Mouse (Mus musculus) layer of hippocampus, postnatal 25 days (tissue): Measurements from ENCODE around the gene Junb. TPM values are rescaled to one million over a fixed set of nuclear protein-coding genes. Genes with fewer than 3 reads are reported as not detected.
A peak's percentile ranks its signal among the peaks of the same experiment; 100 is the strongest.

Experiments
- DNase-seq, 2 experiments: peaks; one replicate each; pipeline ENCODE4 v3.0.0; 2022; ENCODE audit warnings: mixed read lengths in 2 of 2, low spot score in 1 of 2; ENCODE audit errors: extremely low spot score in 1 of 2
- total RNA-seq, 2 experiments: library from RNA; stranded (reverse); gene quantifications; 2 replicates each; pipeline ENCODE4 v1.2.3; 2021

Junb gene
- total RNA-seq, 2 experiments from 2014 or later: 67.9 to 68.8 TPM

DNA sequence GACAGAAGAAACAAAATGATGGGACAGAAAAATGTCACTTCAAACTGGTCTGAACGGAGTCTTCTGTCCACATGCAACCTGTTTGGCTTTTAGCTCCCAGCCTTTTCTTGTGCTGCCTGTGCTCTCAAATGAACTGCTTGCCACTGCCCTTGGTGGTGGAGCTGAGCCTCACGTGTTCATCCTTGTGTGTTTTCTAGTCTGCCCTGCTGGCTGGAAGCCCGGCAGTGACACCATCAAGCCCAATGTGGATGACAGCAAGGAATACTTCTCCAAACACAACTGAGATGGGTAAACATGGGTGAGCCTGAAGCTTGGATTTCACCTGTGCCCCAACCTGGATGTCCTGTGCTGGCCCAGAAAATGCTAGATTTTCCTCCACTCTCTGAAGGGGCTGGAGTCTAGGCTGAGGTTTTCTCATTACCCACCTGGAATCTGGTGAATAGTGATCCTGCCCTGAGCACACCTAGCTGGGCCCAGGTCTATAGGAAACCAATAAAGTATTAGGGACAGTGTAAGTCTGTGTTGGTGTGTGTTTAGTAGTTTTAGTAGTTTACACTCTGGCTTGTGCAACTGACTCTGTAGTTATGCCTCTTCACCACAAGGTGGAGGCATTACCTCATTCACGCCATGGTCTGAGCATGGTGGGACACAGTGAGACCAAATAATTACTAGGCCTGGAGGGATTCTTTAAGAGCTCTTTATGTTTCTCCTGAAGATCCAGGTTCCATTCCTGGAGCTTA is 4.5 kb downstream of the Junb start:
- DNase-seq: no peak

DNA sequence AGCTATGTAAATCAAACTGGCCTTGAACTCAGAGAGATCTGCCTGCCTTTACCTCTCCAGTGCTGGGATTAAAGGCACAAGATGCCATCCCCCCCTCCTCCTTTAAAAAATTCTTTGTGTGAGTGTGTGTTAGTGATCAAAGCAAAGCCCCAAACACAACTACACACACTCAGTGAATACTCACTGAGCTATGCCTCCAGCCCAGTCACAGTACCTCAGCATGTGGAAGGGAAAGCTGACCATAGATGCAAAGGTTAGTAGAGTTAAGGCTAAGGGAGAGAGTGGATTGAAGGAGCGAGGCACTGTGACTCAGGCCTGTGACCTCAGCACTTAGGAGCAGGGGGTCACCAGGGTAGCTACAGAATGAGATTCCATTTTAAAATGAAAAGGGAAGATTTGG is 5.4 kb downstream of the Junb start:
- DNase-seq: no peak

DNA sequence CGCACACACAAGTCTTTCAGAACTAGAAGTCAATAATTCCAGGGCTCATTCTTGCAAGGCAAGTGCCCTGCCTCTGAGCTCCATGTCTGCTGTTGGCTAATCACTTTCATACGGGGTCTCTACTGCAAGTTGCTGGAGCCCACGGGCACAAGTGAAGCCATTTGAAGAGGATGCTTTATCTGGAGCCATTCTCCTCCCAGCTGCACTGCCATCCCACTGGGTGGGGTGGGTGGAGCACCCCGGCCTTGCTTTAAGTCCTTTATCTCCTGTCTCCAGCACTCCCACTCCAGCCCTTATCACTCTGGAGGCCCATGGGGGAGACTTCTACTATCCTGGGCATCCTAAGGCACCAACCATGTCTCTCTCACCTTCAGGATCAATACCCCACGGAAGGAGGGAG is 7.6 kb downstream of the Junb start:
- DNase-seq: no peak

DNA sequence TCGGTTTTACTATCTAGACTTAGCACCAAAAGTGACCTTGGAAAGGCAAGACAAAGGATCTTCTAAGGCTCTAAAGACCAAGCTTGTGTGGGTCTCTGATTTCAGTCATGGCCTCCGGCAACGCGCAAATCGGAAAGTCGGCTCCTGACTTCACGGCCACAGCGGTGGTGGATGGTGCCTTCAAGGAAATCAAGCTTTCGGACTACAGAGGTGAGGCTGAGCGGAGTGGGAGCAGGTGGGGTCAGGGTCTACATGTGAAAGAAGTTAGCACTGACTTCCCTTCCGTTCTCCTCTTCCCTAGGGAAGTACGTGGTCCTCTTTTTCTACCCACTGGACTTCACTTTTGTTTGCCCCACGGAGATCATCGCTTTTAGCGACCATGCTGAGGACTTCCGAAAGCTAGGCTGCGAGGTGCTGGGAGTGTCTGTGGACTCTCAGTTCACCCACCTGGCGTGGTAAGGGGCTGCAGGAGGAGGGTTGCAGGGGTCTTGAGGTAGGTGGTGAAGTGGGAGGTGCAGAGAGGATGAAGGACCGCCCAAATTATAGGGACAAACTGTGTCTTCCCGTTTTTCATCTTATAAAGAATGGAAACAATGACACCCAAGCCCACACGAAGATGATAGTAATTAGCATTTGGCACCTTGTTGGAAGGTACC is 8.3 kb downstream of the Junb start:
- no peak for DNase-seq

DNA sequence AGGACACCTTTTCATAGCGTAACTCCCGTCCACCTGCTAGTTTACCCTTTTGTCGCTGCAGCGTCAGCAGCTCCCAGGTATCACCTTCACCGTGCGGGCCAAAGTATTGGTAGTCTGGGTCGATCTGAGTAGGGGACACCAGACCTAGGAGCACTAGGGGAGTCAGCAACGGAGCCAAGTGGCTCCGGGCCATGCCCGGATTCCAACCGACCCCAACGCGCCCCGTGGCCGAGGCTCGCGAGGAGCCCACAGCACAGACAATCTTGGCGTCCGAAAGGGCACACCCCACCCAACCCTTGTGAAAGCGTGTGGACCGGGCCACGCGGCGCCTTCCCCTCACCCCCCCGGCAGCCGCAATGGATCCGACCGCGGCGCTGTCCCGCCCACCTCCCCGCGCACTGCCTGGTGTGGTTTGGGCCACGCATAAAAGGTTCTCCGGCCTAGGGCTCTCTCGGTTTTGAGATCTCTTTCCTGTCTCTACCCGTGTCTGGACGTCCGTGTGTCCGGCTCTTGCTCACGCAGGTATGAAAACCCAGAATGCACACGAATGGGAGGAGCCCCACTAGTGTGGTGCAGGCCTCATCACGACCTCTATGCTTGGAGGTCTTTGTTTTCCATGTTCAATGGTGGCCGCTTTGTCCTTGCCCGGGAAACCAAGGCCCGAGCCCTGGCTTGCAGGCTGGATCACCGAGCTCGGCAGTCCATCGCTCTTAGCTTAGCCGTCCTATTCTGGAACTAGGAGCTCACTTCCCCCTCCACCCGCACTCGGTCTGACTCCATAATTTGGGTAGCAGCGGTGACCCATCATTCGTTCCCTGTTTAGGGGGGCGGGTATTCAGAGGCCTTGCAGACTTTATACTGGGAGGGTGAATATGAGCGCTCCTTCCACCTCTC is 9.0 kb downstream of the Junb start, which contains the start of the genes Gm49661, Prdx2 and Rnaseh2a:
Gene Gm49661, minus strand, starts transcription at position 193 of the 894 bp plus-strand sequence.
Gene Prdx2, plus strand, starts transcription at position 347 of the 894 bp plus-strand sequence.
Gene Rnaseh2a, minus strand, starts transcription at position 527 of the 894 bp plus-strand sequence.
- peak; percentile 64 to 68 for DNase-seq

DNA sequence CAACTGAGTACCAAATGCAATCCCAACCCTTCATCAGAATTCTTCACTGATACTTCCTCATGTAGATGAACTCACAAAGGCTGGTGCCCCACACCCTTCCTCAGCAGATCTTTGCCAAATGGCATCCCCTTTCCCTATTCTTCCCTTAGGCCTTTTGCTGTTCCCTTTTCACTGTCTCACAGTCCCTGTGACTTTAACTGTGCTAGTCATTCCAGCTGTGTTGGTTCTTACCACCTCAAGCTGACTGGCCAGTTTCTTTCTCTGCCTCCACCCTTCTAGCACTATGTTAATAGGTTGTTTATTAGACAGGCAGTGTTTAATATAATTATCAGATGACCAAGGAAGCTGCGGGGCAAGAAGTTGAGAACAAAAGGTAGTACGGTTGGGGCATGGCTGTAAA is 9.9 kb downstream of the Junb start:
- DNase-seq: no peak

DNA sequence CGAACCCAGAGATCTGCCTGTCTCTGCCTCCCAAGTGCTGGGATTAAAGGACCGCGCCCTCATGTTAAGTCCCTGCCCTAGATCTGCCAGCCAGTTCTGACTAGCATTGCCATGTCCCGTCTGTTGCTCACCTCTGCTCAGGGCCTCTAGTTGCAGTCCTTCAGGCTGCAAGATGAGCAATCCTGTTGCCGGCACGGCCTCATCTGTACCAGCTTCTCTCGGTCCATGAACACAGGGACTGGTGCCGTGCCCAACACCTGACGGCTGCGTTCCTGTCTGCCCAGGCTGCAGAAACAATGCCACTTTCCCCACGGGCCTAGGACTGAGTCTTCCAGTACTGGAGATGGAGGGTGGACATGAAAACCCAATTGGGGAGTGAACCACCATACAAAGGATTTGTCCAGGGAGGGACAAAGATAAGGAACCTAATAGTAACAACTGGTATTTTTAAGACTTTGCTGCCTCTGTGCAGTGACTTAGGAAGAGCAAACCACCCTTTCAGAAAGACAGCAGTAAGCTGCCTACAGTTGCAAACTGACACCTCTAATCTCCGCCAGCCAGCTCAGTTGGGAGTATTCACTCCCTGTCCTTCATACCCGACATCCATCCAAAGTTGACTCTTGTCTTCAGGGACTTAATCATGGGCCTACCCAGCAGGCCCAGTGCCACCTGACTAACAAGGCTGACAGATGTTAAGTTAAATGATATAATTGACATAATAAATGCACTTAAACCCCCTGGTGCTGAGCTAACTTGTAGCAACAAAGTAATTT is 10.8 kb downstream of the Junb start:
- no peak for DNase-seq

DNA sequence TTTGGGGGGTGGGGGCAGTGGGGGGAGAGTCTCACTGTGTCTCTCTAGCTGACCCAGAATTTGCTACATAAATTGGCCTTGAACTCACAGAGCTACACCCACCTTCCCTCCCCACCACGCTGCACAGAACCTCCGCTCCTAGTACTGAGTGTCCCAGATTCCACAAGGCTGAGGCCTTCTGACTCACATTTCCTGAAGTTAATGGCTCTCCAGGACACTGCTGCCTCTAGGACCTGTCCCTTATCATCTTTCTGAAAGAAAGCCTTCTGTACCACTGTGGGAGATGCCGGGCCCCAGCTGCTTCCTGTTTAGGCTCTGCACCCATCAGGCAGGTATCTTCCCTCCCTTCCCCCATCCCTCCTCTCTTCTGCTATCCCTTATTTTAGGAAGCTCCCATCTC is 11.9 kb downstream of the Junb start:
- no peak for DNase-seq

DNA sequence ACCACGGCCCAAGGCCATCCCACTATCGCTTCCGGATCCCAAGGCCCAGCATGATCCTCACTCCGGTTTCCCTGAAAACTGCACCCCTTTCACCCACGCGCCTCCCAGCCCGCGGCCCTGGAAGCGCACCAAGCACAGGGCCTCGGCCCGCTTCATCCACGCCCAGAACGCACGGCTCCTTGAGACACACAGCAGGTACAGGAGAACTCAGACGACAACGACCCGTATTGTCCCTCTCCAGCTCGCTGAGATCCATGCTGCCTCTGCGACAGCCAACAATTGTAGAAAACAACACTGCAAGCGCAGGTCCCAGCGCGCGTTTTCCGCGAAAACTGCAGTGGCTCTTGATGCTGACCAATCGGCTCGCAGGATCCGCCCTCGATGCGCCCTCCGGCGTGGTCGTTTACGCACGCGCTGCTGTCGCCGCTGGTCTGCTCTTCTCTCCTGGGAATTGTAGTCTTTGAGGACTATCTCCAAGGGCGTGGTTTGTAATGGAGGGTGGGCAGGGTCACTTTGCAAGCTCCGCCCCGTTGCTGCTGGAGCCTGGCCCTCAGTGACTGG is 12.7 kb downstream of the Junb start:
- DNase-seq: peak; percentile 71 to 76

DNA sequence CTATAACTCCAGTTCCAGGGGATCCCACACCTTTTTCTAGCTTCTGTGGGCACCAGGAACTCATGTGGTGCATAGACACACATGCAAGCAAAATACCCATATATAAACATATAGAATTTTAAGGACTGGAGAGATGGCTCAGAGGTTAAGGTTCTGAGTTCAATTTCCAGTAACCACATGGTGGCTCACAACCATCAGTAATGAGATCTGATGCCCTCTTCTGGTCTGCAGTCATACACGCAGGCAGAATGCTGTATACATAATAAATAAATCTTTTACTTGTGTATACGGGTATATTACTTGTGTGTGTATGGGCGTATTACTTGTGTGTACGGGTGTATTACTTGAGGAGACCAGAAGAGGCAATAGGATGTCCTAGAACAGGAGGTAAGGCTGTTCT is 14.6 kb downstream of the Junb start:
- DNase-seq: no peak

DNA sequence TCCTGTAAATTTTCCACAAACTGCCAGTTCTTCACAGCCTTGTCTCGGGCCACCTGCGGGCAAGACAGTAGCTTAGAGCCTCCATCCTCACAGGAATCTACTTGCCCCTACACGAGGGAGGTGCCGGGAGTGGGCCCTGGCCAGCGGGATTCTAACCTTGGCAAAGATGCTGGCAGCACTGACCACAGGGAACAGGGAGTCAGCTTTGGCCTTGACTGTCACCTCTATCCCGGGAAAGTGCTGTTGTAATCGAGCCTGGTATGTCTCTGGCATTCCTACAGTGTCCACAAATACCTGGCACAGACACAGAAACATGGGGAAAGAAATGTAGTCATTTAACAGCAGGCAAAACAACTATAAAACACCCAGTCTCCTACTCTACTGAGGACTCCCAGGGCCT is 18.7 kb downstream of the Junb start:
- no peak for DNase-seq

DNA sequence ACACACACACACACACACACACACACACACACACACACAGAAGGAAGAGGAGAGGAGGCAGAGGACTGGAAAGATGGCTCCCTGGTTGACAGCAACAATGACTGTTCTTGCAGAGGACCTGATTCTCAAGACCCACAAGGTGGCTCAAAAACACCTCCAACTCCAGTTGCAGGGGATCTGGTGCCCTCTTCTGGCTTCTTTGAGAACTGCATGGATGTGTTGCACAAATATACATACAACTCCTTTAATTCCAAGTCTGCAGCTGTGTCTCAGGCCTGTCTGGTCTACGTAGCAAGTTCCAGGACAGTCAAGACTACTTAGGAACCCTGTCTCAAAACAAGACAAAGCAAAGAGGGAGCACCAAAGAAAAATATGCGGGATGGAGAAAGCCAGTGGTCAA is 21.8 kb downstream of the Junb start:
- DNase-seq: peak; percentile 36 to 86

DNA sequence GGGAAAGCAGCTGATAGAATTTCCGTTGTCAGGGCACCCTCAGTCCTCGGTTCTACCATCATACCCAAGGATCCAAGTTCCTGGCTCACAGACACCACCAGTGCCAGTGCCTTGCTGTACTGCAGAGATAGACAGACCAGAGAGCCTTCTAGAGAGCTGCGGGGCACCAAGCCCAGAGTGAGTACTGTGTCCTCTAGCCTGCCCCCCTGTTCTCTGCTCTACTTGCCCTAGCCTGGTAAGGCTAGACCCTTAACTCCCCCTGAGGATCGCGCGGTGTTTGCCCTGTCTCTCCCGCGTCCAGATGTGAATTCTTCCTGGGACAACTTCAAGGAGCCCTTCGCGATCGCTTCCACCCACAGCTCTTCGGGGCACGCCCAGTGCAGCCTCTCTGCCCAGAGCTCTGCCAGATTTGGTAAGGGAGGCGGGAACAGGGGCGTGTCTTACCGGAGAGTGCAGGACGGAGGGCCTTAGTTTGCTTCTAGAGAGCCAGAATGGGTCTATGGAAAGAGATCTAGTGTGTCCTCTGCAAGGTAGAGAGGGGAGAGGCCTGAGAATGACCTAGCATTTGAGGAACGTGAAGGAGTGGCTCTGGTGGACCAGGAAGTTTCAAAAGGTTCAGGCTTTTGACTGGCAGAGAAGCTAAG is 25.8 kb downstream of the Junb start:
- no peak for DNase-seq

DNA sequence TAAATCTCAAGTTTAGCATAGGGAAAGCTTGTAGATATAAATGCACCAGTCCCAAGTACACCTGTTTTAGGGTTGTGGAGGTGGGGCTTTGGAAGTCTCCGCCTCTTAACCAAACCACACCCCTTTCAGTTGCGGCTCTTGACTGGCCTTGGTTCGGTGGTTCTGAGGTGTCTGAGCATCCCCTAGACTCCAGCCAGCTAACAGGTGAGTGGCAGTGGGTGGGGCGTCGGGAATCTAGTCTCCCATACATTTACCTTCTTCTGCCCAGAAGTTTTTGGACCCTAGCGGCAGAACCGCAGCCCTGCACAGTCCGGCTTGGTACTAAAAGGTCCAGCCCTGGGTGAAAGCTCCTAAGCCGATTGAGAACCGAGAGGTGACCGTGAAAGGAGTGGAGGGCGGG is 28.8 kb downstream of the Junb start:
- DNase-seq: no peak

DNA sequence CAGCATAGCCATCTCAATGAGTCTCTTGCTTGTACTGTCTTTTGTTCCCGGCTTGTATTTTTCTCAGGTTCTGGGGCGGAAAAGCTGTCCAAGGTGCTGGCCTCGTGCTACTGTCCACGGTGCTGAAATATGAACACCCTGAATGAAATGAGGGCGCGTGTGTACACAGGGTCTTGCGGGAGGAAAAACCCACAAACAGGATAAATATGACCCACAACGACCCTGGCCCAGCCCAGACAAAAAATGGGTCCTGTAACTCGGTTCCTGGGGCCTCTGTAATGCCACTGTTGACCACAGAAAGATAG is 31.3 kb downstream of the Junb start:
- DNase-seq: no peak

DNA sequence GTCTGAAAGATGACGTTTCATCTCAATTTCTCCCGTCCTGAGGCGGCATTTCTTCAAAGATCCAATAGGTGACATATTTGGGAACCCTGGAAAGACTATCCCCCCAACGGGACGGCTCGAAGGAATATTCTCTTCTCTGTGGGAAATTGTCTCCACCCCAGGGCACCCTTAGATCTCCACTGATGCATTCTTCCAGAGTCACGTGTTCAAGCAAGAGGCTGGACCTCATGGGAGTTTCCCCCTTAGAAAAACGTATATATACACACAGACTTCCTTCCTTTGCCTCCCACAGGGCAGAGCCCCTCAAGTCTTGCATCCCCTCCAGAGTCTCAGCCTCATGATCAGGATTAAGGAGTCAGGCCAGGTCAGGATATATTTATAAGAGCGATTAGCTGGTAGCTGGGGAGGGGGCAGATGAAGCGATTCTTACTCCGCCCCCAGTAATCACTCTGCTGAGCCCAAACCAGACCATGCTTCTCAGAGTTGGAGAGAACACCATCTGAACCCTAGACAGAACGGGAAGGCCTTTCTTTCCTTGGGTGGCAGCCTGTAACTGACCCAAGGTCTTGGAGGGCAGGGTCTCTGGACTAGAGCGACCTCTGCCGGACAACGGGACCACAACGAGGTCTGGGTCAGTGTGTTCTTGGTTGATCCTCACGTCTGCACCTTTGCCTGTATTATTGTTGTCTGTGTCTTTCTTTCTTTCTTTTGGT is 31.8 kb downstream of the Junb start, which contains the start of gene Rtbdn:
Gene Rtbdn, plus strand, starts transcription at position 464 of the 713 bp plus-strand sequence.
- DNase-seq: no peak

DNA sequence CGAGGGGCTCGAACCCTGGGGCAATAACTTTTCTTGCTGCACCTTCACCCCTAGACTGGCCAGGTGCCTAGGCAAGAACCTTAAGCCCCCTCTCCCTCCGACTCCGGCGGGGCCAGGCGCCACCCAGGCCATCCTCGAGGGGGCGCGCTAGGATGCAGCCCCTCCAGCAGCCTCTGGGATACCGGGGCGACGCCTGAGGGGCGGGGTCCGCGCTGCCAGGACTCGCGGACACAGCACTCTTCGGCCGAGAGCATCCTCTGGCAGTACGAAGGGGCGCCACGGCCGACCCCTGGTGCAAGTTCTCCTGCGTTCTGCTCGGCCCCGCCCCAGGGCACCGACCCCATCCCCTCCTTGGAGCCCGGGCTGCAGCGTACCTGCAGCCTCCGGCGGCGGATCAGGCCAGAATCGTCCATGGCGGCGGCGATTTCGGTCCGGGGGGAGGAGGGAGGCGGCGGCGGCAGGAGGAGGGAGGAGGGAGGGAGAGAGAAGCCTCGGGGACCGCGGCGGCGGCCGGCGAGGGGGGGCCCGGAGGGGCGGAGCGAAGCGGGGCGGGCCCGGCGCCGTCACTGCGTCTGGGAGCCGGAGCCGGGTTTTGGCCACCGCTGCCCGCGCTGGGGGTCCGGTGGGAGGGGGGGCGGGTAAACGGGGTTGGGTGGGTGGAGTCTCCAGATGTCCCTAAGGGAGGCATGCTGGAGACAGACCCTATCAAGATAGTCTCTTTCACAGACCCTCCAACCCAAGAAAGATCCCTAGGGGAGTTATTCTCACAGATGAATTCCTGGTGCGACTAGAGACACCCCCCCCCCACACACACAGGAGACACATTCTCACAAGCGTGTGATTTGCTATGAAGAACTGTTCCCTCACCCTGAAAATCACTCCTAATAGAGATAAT is 32.6 kb downstream of the Junb start:
- DNase-seq: peak in 1 of 2 experiments; percentile 55

DNA sequence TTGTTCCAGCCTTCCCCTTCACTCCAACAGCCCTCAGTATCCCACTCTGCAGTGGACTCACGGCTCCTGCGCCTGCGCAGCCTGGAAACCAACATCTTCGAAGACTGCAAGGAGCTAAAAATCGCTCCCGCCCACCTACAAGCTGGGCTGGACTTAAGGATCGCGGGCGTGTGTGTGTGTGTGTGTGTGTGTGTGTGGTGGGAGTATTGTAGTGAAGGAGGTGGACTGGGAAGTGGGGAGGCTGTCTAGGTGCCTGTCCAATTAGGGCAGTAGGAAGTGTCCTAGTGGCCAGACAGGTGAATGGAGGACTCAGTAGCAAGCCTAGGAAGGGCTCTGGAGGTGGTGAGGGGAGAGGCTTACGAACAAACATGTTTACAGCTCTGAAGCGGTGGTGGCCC is 33.3 kb downstream of the Junb start:
- DNase-seq: peak in 1 of 2 experiments; percentile 30
